Mouse (Mus musculus): ENCODE results near the gene Abca8b. TPM values are rescaled to one million over a fixed set of nuclear protein-coding genes. Genes with fewer than 3 reads are reported as not detected.

Gene Abca8b
- polyA plus RNA-seq, 1 experiment from 2014 or later = 0.54 TPM

- H3K27ac ChIP-seq (ENCODE audit: low read length) = no peak overlapping the region
- H3K9me3 ChIP-seq (ENCODE audit: low read length) = no peaks in the 10 kb centered on the region
- no peak overlapping the region for H3K4me3 ChIP-seq (ENCODE audit: low read depth, low read length)
- ATAC-seq = no peak
- H3K9ac ChIP-seq (replicated peaks; ENCODE audit: low read depth) = no peak overlapping the region
- H3K27me3 ChIP-seq (replicated peaks; ENCODE audit: insufficient read depth, low read length) = no peaks in the 10 kb centered on the region
- DNase-seq (ENCODE audit: low spot score) = peak; percentile 43
- WGBS = 70% methylated on average over 10 of the region's 10 CpGs
- H3K4me1 ChIP-seq (ENCODE audit: insufficient read depth, low read depth, low read length) = no peaks in the 10 kb centered on the region
- no peak for TF ChIP-seq EP300 (IDR thresholded peaks at IDR 0.05)
- TF ChIP-seq CTCF (IDR thresholded peaks at IDR 0.05) = no peak
- no peaks in the 10 kb centered on the region for H3K36me3 ChIP-seq (ENCODE audit: insufficient read depth, low read length)
- H3K4me2 ChIP-seq (replicated peaks; ENCODE audit: low read depth, low read length) = no peak overlapping the region
These were observed 87.2 kb downstream of the Abca8b start for GRCm38 (mm10) chr11:109908207-109909031.

GRCm38 (mm10) chr11:109907508-109907907 is 88.1 kb downstream of the Abca8b start:
- DNase-seq (ENCODE audit: low spot score) = no peak
- no peak for ATAC-seq
- 85% methylated on average over 2 of the region's 2 CpGs for WGBS
- no peaks in the 10 kb centered on the region for H3K4me1 ChIP-seq (ENCODE audit: insufficient read depth, low read depth, low read length)
- no peak overlapping the region for H3K4me3 ChIP-seq (ENCODE audit: low read depth, low read length)
- no peak overlapping the region for H3K9ac ChIP-seq (replicated peaks; ENCODE audit: low read depth)
- H3K27ac ChIP-seq (ENCODE audit: low read length) = no peak overlapping the region
- H3K36me3 ChIP-seq (ENCODE audit: insufficient read depth, low read length) = no peaks in the 10 kb centered on the region
- TF ChIP-seq EP300 (IDR thresholded peaks at IDR 0.05) = no peak
- no peak for TF ChIP-seq CTCF (IDR thresholded peaks at IDR 0.05)
- no peaks in the 10 kb centered on the region for H3K9me3 ChIP-seq (ENCODE audit: low read length)
- no peaks in the 10 kb centered on the region for H3K27me3 ChIP-seq (replicated peaks; ENCODE audit: insufficient read depth, low read length)
- no peak overlapping the region for H3K4me2 ChIP-seq (replicated peaks; ENCODE audit: low read depth, low read length)

- Histone ChIP-seq H3K4me1 (ENCODE audit: insufficient read depth, low read depth, low read length) (no peaks in the 10 kb centered on the region), H3K9ac (replicated peaks; ENCODE audit: low read depth) (no peak overlapping the region), H3K9me3 (ENCODE audit: low read length) (no peaks in the 10 kb centered on the region), H3K4me3 (ENCODE audit: low read depth, low read length) (no peak overlapping the region), H3K36me3 (ENCODE audit: insufficient read depth, low read length) (no peaks in the 10 kb centered on the region), H3K27me3 (replicated peaks; ENCODE audit: insufficient read depth, low read length) (no peaks in the 10 kb centered on the region), H3K27ac (ENCODE audit: low read length) (no peak overlapping the region), H3K4me2 (replicated peaks; ENCODE audit: low read depth, low read length) (no peak overlapping the region)
- no peak for TF ChIP-seq EP300 (IDR thresholded peaks at IDR 0.05)
- TF ChIP-seq CTCF (IDR thresholded peaks at IDR 0.05) = no peak
- WGBS = 37% methylated on average over 6 of the region's 6 CpGs
- DNase-seq (ENCODE audit: low spot score) = peak; percentile 47
- no peak for ATAC-seq
These were observed 92.7 kb downstream of the Abca8b start for GRCm38 (mm10) chr11:109902616-109903598.

GRCm38 (mm10) chr11:109900491-109901241 is 95.0 kb downstream of the Abca8b start:
- TF ChIP-seq CTCF (IDR thresholded peaks at IDR 0.05) (no peak), EP300 (IDR thresholded peaks at IDR 0.05) (no peak)
- WGBS = 40% methylated on average over 4 of the region's 4 CpGs

GRCm38 (mm10) chr11:109898791-109899467 is 96.7 kb downstream of the Abca8b start:
- WGBS = 86% methylated on average over 6 of the region's 6 CpGs
- DNase-seq (ENCODE audit: low spot score) (no peak), ATAC-seq (no peak)
- no peak overlapping the region for H3K4me3 ChIP-seq (ENCODE audit: low read depth, low read length)
- H3K4me1 ChIP-seq (ENCODE audit: insufficient read depth, low read depth, low read length) = peaks cover 3% of the 10 kb centered on the region; the same call in 1 of the 2 replicates
- H3K4me2 ChIP-seq (replicated peaks; ENCODE audit: low read depth, low read length) = no peak overlapping the region
- no peak overlapping the region for H3K9ac ChIP-seq (replicated peaks; ENCODE audit: low read depth)
- H3K36me3 ChIP-seq (ENCODE audit: insufficient read depth, low read length) = no peaks in the 10 kb centered on the region
- H3K9me3 ChIP-seq (ENCODE audit: low read length) = no peaks in the 10 kb centered on the region
- no peak for TF ChIP-seq CTCF (IDR thresholded peaks at IDR 0.05)
- no peak overlapping the region for H3K27ac ChIP-seq (ENCODE audit: low read length)
- H3K27me3 ChIP-seq (replicated peaks; ENCODE audit: insufficient read depth, low read length) = no peaks in the 10 kb centered on the region

More at GRCm38 (mm10) chr11:109900491-109901241, 95.0 kb downstream of the Abca8b start:
- Histone ChIP-seq H3K4me1 (ENCODE audit: insufficient read depth, low read depth, low read length) (peaks cover 3% of the 10 kb centered on the region; the same call in 1 of the 2 replicates), H3K4me3 (ENCODE audit: low read depth, low read length) (no peak overlapping the region), H3K4me2 (replicated peaks; ENCODE audit: low read depth, low read length) (no peak overlapping the region), H3K36me3 (ENCODE audit: insufficient read depth, low read length) (no peaks in the 10 kb centered on the region), H3K9ac (replicated peaks; ENCODE audit: low read depth) (no peak overlapping the region), H3K27me3 (replicated peaks; ENCODE audit: insufficient read depth, low read length) (no peaks in the 10 kb centered on the region), H3K27ac (ENCODE audit: low read length) (no peak overlapping the region), H3K9me3 (ENCODE audit: low read length) (no peaks in the 10 kb centered on the region)
- DNase-seq (ENCODE audit: low spot score) = no peak
- ATAC-seq = no peak

Measured in lung, postnatal 0 days (tissue).